Mouse (Mus musculus) limb, embryonic 15.5 days (tissue): ENCODE measurements around the gene Chrnd. TPM values are rescaled to one million over a fixed set of nuclear protein-coding genes. Genes with fewer than 3 reads are reported as not detected.

Experiments used
- ATAC-seq: fragments of 200-750 bp; cut with Nextera tagmentation; 2 replicates; pipeline ENCODE4 v1.8.0; 2017; ENCODE audit warnings: low read depth, moderate TSS enrichment; ENCODE audit not compliant: insufficient number of reproducible peaks, low FRiP score, low TSS enrichment
- H3K27ac ChIP-seq: fragments of 300-500 bp; sonication (generic); 2 replicates; pipeline ENCODE4 v1.5.1; 2015; ENCODE audit warnings: moderate library complexity, mild to moderate bottlenecking, inconsistent platforms
- H3K27me3 ChIP-seq: fragments of 300-500 bp; sonication (generic); 2 replicates; pipeline ENCODE4 v1.6.1; 2015; ENCODE audit warnings: inconsistent platforms
- H3K36me3 ChIP-seq: fragments of 300-500 bp; sonication (generic); 2 replicates; pipeline ENCODE4 v1.6.1; 2015; ENCODE audit warnings: inconsistent platforms
- H3K4me1 ChIP-seq: fragments of 300-500 bp; sonication (generic); 2 replicates; pipeline ENCODE4 v1.6.1; 2015; ENCODE audit warnings: inconsistent platforms
- H3K4me2 ChIP-seq: fragments of 300-500 bp; sonication (generic); 2 replicates; pipeline ENCODE4 v1.6.1; 2015; ENCODE audit warnings: mild to moderate bottlenecking, inconsistent platforms
- H3K4me3 ChIP-seq: fragments of 300-500 bp; sonication (generic); 2 replicates; pipeline ENCODE4 v1.5.1; 2015; ENCODE audit warnings: mild to moderate bottlenecking, inconsistent platforms
- H3K9ac ChIP-seq: fragments of 300-500 bp; sonication (generic); 2 replicates; pipeline ENCODE4 v1.6.1; 2015; ENCODE audit warnings: inconsistent platforms
- H3K9me3 ChIP-seq: fragments of 300-500 bp; sonication (generic); 2 replicates; pipeline ENCODE4 v1.6.1; 2016; ENCODE audit warnings: inconsistent platforms
- WGBS: fragments of 180-500 bp; shearing (Covaris S2); methylation state at CpG from one replicate; pipeline ENCODE4 v1.1.7; 2015; 5-methylcytosine and 5-hydroxymethylcytosine counted together
- polyA plus RNA-seq: library from polyadenylated mRNA; unstranded; fragments of >200 nt; fragmentation: Nextera tagmentation; extraction: Ambion mirVana; gene quantifications from 2 replicates; pipeline ENCODE4 v1.2.1, GENCODE M21; 2015

Gene Chrnd
- polyA plus RNA-seq, 1 experiment from 2014 or later: 5.0 TPM

DNA sequence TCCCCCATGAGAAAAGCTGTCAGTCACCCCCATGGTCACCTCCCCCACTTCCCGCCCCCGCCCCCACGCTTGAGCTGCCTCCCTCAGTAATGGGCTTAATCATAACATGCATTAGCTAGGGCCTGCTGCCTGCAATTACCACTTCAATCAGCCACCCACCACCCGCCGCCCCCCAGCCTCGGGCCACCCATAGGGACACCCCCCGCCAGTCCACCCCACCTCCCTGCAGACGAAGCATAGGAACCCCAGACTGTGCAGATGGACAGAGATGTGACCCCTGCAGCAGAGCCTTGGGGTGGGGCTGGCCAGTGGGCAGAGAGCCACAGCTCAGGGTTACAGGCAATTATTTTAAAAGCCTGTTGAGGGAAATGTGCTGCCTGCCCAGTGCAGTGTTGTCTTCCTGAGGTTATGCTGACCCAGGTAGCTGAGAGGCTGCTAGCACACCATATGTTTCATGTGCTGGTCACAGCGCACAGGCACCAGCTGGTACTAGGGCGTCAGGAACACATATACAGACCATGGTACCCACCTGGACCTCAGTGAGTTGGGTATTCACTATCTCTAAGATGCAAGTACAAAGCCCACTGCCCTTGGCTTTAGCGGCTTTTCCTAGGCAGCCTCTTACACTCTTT lies 26.1 kb upstream of the Chrnd start:
- Histone ChIP-seq H3K9ac (no peak overlapping the region), H3K27me3 (peaks cover 75% of the 10 kb centered on the region)
- 19% methylated on average over 10 of the region's 11 CpGs for WGBS

GRCm38 (mm10) chr1:87164796-87165184 lies 25.6 kb upstream of the Chrnd start:
- ATAC-seq: no peak
- peaks cover 76% of the 10 kb centered on the region for H3K27me3 ChIP-seq

More for the DNA sequence above, 26.1 kb upstream of the Chrnd start:
- Histone ChIP-seq H3K4me2 (no peak overlapping the region), H3K4me1 (no peaks in the 10 kb centered on the region), H3K36me3 (no peaks in the 10 kb centered on the region), H3K9me3 (no peaks in the 10 kb centered on the region), H3K27ac (no peak overlapping the region), H3K4me3 (no peak overlapping the region)
- no peak for ATAC-seq

DNA sequence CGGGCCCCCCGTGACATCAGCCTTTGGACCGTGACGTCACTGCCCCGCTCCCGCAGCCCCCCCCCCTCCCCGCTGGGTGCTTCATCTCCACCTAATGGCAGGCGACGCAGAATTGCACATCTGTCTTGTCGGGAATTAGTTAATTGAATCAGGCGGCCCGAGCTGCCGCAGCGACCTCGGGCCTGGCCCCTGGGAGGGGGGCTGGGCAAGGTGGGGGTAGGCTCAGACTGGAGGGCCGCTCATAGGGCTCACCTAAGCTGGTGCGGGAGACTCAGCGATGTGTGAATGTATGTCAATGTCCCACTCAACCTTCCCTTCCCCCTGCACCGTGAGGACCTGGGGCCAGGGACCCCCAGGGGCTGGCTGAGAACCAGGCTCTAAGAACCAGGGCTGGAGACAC lies 19.9 kb upstream of the Chrnd start:
- no peak for ATAC-seq
- Histone ChIP-seq H3K4me1 (peaks cover 19% of the 10 kb centered on the region), H3K27me3 (peaks cover 78% of the 10 kb centered on the region), H3K9ac (no peak overlapping the region), H3K36me3 (no peaks in the 10 kb centered on the region), H3K9me3 (no peaks in the 10 kb centered on the region), H3K4me2 (no peak overlapping the region), H3K4me3 (no peak overlapping the region), H3K27ac (no peak overlapping the region)
- WGBS: 7% methylated on average over 19 of the region's 19 CpGs

More at GRCm38 (mm10) chr1:87164796-87165184, 25.6 kb upstream of the Chrnd start:
- Histone ChIP-seq H3K4me3 (no peak overlapping the region), H3K4me1 (peaks cover 1% of the 10 kb centered on the region; the same call in 1 of the 2 replicates), H3K36me3 (no peaks in the 10 kb centered on the region), H3K9ac (no peak overlapping the region), H3K27ac (no peak overlapping the region), H3K9me3 (no peaks in the 10 kb centered on the region), H3K4me2 (no peak overlapping the region)
- 41% methylated on average over 9 of the region's 9 CpGs for WGBS

GRCm38 (mm10) chr1:87171312-87171711 lies 19.1 kb upstream of the Chrnd start:
- no peak overlapping the region for H3K9ac ChIP-seq
- no peaks in the 10 kb centered on the region for H3K36me3 ChIP-seq
- no peak overlapping the region for H3K4me2 ChIP-seq
- ATAC-seq: no peak
- peaks cover 70% of the 10 kb centered on the region for H3K27me3 ChIP-seq
- H3K9me3 ChIP-seq: no peaks in the 10 kb centered on the region
- 69% methylated on average over 1 of the region's 1 CpGs for WGBS
- H3K4me1 ChIP-seq: peaks cover 27% of the 10 kb centered on the region
- no peak overlapping the region for H3K27ac ChIP-seq
- no peak overlapping the region for H3K4me3 ChIP-seq

- no peaks in the 10 kb centered on the region for H3K9me3 ChIP-seq
- no peak overlapping the region for H3K9ac ChIP-seq
- no peaks in the 10 kb centered on the region for H3K36me3 ChIP-seq
- H3K4me1 ChIP-seq: peaks cover 32% of the 10 kb centered on the region
- no peak for ATAC-seq
- no peak overlapping the region for H3K4me2 ChIP-seq
- H3K27ac ChIP-seq: no peak overlapping the region
- H3K27me3 ChIP-seq: peaks cover 66% of the 10 kb centered on the region
- no peak overlapping the region for H3K4me3 ChIP-seq
- 39% methylated on average over 9 of the region's 9 CpGs for WGBS
These were observed 18.1 kb upstream of the Chrnd start for GRCm38 (mm10) chr1:87172316-87172715.

DNA sequence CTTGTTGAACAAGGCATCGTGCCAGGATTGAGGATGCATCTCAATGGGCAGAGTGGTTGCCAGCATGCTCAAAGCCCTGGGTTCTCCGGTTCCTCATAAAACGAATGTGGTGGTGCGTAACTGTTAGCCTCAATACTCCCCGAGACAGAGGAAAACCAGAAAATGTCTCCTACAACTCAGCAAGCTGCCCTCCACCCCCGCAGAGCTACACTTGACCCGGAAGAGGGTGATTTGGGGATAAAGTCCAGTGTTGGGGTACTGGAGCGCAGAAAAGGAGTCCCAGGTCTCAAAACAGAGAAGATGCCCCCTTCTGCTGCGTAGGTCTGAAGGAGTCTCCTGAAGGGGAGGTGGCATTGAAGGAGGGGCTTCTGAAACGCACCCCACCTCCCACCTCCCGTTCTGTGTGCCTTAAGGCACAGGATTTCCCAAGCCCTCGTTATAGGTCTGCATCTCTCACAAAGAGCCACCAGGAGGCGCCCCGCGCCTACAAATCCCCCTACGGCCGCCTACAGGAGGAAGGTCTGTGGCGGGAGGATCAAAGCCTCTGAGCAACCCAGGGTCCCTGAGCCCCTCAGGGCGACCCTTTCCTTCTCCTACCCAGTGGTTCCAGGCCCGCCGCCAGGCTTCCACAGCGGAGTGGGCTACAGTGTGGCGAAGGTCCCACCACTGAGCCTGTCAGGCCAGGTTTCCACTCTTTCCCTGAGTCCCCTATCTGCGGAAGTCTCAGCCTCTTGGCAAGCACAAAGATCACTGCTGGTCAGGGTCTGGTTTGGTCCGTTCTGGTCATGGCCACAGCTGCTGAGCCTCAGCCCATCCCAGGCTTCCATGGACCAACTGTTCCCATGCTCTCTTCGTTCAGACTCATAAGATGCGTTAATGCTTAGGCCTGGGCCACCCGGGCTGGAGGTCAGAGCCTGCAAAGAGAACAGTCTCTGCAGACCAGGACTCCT lies 16.1 kb upstream of the Chrnd start:
- Histone ChIP-seq H3K27ac (no peak overlapping the region), H3K27me3 (peaks cover 50% of the 10 kb centered on the region), H3K4me1 (peaks cover 32% of the 10 kb centered on the region), H3K4me3 (no peak overlapping the region), H3K9me3 (no peaks in the 10 kb centered on the region), H3K36me3 (no peaks in the 10 kb centered on the region), H3K4me2 (peak overlapping the region; percentile 19; the same call in 1 of the 2 replicates), H3K9ac (no peak overlapping the region)
- WGBS: 22% methylated on average over 28 of the region's 28 CpGs
- ATAC-seq: no peak

DNA sequence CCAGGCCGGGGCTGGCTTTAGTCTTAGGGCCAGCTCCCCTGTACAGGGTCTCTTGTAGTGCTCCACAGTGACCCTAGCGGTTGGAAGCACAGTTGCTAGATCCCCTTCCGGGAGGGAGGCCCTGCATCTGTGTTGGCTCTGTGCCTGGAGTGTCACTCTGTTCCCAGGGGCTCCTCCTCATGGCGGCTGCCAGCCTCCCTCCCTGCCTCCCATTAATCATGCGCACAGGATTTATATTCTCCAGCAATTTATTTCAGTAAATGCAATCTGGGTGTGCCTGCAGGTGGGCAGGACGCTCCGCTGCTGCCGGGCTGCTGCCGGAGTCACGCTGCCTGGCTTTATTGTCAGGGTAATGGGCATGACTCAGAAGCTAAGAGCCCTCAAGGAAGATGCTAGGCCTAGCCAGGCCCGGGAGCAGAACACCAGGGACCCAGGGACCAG lies 14.5 kb upstream of the Chrnd start:
- H3K4me3 ChIP-seq: no peak overlapping the region
- no peaks in the 10 kb centered on the region for H3K9me3 ChIP-seq
- no peak overlapping the region; the same call in 1 of the 2 replicates for H3K27ac ChIP-seq
- peaks cover 42% of the 10 kb centered on the region for H3K27me3 ChIP-seq
- 0 out of 2 replicates have a peak overlapping the region, but pooled peaks have one; percentile 12 for H3K4me2 ChIP-seq
- ATAC-seq: peak; percentile 62; the same call in 1 of the 2 replicates
- 2% methylated on average over 11 of the region's 11 CpGs for WGBS
- no peaks in the 10 kb centered on the region for H3K36me3 ChIP-seq
- peaks cover 23% of the 10 kb centered on the region for H3K4me1 ChIP-seq
- H3K9ac ChIP-seq: no peak overlapping the region

GRCm38 (mm10) chr1:87180896-87181295 lies 9.5 kb upstream of the Chrnd start:
- H3K36me3 ChIP-seq: no peaks in the 10 kb centered on the region
- peaks cover 24% of the 10 kb centered on the region for H3K4me1 ChIP-seq
- H3K9ac ChIP-seq: no peak overlapping the region
- no peak for ATAC-seq
- H3K9me3 ChIP-seq: no peaks in the 10 kb centered on the region
- H3K27ac ChIP-seq: no peak overlapping the region
- no peak overlapping the region for H3K4me3 ChIP-seq
- peaks cover 57% of the 10 kb centered on the region for H3K27me3 ChIP-seq
- WGBS: 43% methylated on average over 5 of the region's 5 CpGs
- H3K4me2 ChIP-seq: no peak overlapping the region

GRCm38 (mm10) chr1:87183013-87183412 lies 7.4 kb upstream of the Chrnd start, which contains the start of gene Prss56:
Gene Prss56, plus strand, starts transcription at chr1:87183313.
- Histone ChIP-seq H3K4me2 (no peak within 1 kb of the TSS), H3K36me3 (no peaks in the 10 kb centered on the region), H3K27ac (no peak within 1 kb of the TSS), H3K4me3 (no peak within 1 kb of the TSS), H3K9ac (no peak within 1 kb of the TSS), H3K9me3 (no peaks in the 10 kb centered on the region), H3K4me1 (peaks cover 25% of the 10 kb centered on the region), H3K27me3 (peaks cover 75% of the 10 kb centered on the region)
- no peak for ATAC-seq
- 38% methylated on average over 9 of the region's 9 CpGs for WGBS

GRCm38 (mm10) chr1:87183998-87184750 lies 6.2 kb upstream of the Chrnd start:
- Histone ChIP-seq H3K36me3 (no peaks in the 10 kb centered on the region), H3K27me3 (peaks cover 84% of the 10 kb centered on the region), H3K4me2 (no peak overlapping the region), H3K9ac (no peak overlapping the region), H3K27ac (no peak overlapping the region), H3K4me3 (no peak overlapping the region; the same call in 1 of the 2 replicates), H3K4me1 (peaks cover 25% of the 10 kb centered on the region), H3K9me3 (no peaks in the 10 kb centered on the region)
- no peak for ATAC-seq
- WGBS: 30% methylated on average over 15 of the region's 15 CpGs

- ATAC-seq: no peak
- WGBS: 8% methylated on average over 20 of the region's 20 CpGs
- Histone ChIP-seq H3K9ac (no peak overlapping the region), H3K4me3 (no peak overlapping the region; the same call in 1 of the 2 replicates), H3K27me3 (peaks cover 85% of the 10 kb centered on the region), H3K27ac (no peak overlapping the region), H3K4me1 (peaks cover 25% of the 10 kb centered on the region), H3K36me3 (no peaks in the 10 kb centered on the region), H3K4me2 (0 out of 2 replicates have a peak overlapping the region, but pooled peaks have one; percentile 19), H3K9me3 (no peaks in the 10 kb centered on the region)
These were observed 5.7 kb upstream of the Chrnd start for GRCm38 (mm10) chr1:87184751-87185139.
